Mouse (Mus musculus): ENCODE results near the gene Dclk1. TPM values are rescaled to one million over a fixed set of nuclear protein-coding genes. Genes with fewer than 3 reads are reported as not detected.

Gene Dclk1
- 3.6 and 4.4 TPM in 2 replicates for polyA plus RNA-seq (2015; fragmentation: Nextera tagmentation; extraction: Ambion mirVana)

GRCm38 (mm10) chr3:55241730-55242421 lies at the start of gene Dclk1:
Dclk1 (plus strand) TSS chr3:55242364.

GRCm38 (mm10) chr3:55472110-55472509 lies 229.9 kb downstream of the Dclk1 start, which contains the start of gene Gm21954:
Gm21954 (minus strand) TSS chr3:55472210.

Other genes with a start within 250 kb of the Dclk1 start
- 0.46 and 0.61 TPM in 2 replicates for gene Ccna1, start 186.9 kb upstream of the Dclk1 start, polyA plus RNA-seq (2015; fragmentation: Nextera tagmentation; extraction: Ambion mirVana)
- gene Spg20, start 130.3 kb upstream of the Dclk1 start, polyA plus RNA-seq (2015; fragmentation: Nextera tagmentation; extraction: Ambion mirVana): 9.6 and 11.4 TPM in 2 replicates
- not detected in 2 replicates for gene Ccdc169, start 105.0 kb upstream of the Dclk1 start, polyA plus RNA-seq (2015; fragmentation: Nextera tagmentation; extraction: Ambion mirVana)
- gene Sohlh2, start 60.3 kb upstream of the Dclk1 start, polyA plus RNA-seq (2015; fragmentation: Nextera tagmentation; extraction: Ambion mirVana): not detected in 2 replicates
- gene Gm21954, start 229.8 kb downstream of the Dclk1 start, polyA plus RNA-seq (2015; fragmentation: Nextera tagmentation; extraction: Ambion mirVana): not detected in 2 replicates